Mouse (Mus musculus) bone marrow, adult 2 months (tissue): ENCODE data around the gene Ost4.

Source experiments
- CTCF ChIP-seq: fragments of 200-500 bp; IDR thresholded peaks from 2 replicates; pipeline ENCODE4 v1.5.1; 2011; ENCODE audit warnings: low read length, control low read depth; ENCODE audit not compliant: control insufficient read depth, insufficient read depth
- POLR2A ChIP-seq: fragments of 200-500 bp; IDR thresholded peaks from 2 replicates; pipeline ENCODE4 v1.6.1; 2011; ENCODE audit warnings: low read depth, mild to moderate bottlenecking, control low read depth, low read length, borderline replicate concordance; ENCODE audit not compliant: control insufficient read depth

DNA sequence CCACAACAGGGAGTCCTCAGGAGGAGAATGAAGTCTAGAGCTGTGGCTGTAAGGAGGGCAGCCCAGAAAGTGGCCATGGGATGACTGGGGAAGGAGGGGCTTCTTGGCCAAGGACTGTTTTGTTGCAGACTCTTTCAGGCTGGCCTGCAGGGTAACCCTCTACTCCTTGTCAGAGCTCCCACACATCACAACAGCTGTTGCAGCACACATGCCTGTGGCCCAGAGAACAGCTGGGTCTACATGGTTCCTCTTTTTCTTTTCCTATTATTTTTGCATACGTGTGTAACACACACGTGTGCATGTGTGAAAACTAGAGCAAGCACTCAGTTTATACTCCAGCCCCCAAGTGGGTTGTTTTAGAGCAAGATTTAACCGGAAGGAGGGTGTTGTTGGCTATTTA, 40.7 kb downstream of the Ost4 start:
- TF ChIP-seq CTCF (no peak), POLR2A (no peak)
